Mouse (Mus musculus) intestine, embryonic 15.5 days (tissue): Measurements from ENCODE around the gene Sco1. TPM values are rescaled to one million over a fixed set of nuclear protein-coding genes. Genes with fewer than 3 reads are reported as not detected.

ENCODE experiments used
- ATAC-seq: fragments of 200-750 bp; cut with Nextera tagmentation; 2 replicates; pipeline ENCODE4 v1.8.0; 2017; ENCODE audit warnings: moderate TSS enrichment, moderate library complexity
- H3K27ac ChIP-seq: fragments of 300-500 bp; sonication (generic); 2 replicates; pipeline ENCODE4 v1.5.1; 2015; ENCODE audit warnings: mild to moderate bottlenecking, inconsistent platforms
- H3K27me3 ChIP-seq: fragments of 300-500 bp; sonication (generic); replicated peaks from 2 replicates; pipeline ENCODE4 v1.6.1; 2015; ENCODE audit warnings: inconsistent platforms
- H3K36me3 ChIP-seq: fragments of 300-500 bp; sonication (generic); 2 replicates; pipeline ENCODE4 v1.6.1; 2015; ENCODE audit warnings: inconsistent platforms
- H3K4me1 ChIP-seq: fragments of 300-500 bp; sonication (generic); replicated peaks from 2 replicates; pipeline ENCODE4 v1.6.1; 2015; ENCODE audit warnings: inconsistent platforms
- H3K4me2 ChIP-seq: fragments of 300-500 bp; sonication (generic); replicated peaks from 2 replicates; pipeline ENCODE4 v1.6.1; 2015; ENCODE audit warnings: mild to moderate bottlenecking, inconsistent platforms
- H3K4me3 ChIP-seq: fragments of 300-500 bp; sonication (generic); replicated peaks from 2 replicates; pipeline ENCODE4 v1.5.1; 2015; ENCODE audit warnings: inconsistent platforms
- H3K9ac ChIP-seq: fragments of 300-500 bp; sonication (generic); 2 replicates; pipeline ENCODE4 v1.6.1; 2015; ENCODE audit warnings: inconsistent platforms
- H3K9me3 ChIP-seq: fragments of 300-500 bp; sonication (generic); 2 replicates; pipeline ENCODE4 v1.6.1; 2016; ENCODE audit warnings: inconsistent platforms
- WGBS: fragments of 180-500 bp; shearing (Covaris S2); methylation state at CpG from one replicate; pipeline ENCODE4 v1.1.7; 2015; 5-methylcytosine and 5-hydroxymethylcytosine counted together
- polyA plus RNA-seq: library from polyadenylated mRNA; unstranded; fragments of >200 nt; fragmentation: Nextera tagmentation; extraction: Ambion mirVana; gene quantifications from 2 replicates; pipeline ENCODE4 v1.2.1, GENCODE M21; 2015

Sco1 gene
- polyA plus RNA-seq, 1 experiment from 2014 or later: 20.7 TPM

DNA sequence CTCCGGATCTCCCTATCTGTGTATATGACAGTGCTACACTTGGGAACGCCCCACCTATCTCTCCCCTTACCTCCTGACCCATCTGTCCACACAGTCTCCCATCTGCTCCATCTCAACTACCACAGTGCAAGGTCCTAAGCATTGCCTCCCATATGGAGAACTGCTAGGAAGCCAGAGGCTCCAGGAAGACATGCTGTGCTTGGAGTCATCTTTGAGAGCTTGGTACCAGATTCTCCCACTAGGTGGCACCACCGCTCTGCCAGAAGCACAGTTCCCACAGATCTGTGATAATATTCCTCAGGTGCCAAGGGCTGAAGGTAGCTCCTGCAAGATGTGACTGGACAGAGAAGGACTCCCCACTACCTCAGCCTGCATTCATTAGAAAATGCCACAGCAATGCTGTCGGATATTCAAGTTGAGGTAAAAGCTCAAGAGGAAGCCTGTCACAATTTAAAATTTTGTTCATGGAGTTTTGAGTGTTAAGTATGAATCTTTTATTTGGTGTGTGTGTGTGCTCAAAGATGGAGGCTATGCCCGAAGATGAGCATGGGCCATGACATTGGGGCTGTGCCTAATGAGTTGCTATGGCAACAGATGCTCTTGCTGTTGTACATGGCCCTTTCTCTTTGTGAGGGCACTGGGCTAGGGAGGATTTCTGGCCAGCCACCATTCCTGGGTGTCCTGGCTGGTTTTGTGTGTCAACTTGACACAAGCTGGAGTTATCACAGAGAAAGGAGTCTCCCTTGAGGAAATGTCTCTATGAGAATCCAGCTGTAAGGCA, 57.9 kb downstream of the Sco1 start:
- no peak overlapping the region for H3K27ac ChIP-seq

DNA sequence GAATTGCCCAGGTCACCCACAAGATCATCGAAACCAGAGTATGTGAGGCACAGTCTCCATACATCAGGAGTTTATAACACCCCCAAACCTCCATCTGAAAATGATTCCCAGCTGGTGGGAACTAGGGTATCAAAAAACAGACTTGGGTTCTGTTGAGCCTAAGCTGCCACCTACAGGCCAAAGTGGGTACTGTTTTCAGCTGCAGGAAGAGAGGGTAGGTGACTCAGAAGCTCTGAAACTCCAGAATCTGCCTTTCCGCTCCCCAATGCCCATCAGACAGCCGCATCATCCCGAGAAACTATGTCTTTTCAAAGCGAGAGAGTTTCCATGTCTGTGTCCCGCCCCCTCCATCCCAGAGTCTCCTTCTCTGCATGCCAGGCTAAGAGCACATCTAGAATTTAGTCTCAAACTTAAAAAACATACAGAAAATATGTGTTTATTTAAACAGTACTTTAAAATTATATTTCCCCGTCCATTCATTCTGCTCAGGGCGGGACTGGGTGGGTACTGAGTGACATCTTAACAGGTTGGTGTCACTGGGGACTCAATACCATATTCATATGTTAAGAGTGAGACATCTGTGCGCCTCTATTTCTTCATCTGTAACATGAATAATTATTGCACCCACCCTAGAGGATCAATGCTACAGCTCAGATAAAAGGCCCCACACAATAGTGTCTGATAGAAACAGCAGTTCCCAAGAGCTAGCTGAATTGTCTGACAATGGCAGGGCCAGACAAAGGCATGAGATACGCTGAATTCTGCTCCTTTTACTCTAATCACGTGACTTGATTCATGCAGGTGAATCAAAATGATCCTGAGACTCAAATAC, 59.8 kb downstream of the Sco1 start:
- H3K4me3 ChIP-seq: no peak overlapping the region
- H3K4me2 ChIP-seq: no peak overlapping the region
- H3K27ac ChIP-seq: no peak overlapping the region
- H3K9ac ChIP-seq: no peak overlapping the region
- no peaks in the 10 kb centered on the region for H3K9me3 ChIP-seq
- no peaks in the 10 kb centered on the region for H3K27me3 ChIP-seq
- 35% methylated on average over 11 of the region's 11 CpGs for WGBS
- no peaks in the 10 kb centered on the region for H3K36me3 ChIP-seq
- H3K4me1 ChIP-seq: no peaks in the 10 kb centered on the region
- no peak for ATAC-seq

More for the DNA sequence above, 57.9 kb downstream of the Sco1 start:
- Histone ChIP-seq H3K9ac (no peak overlapping the region), H3K9me3 (no peaks in the 10 kb centered on the region), H3K36me3 (no peaks in the 10 kb centered on the region), H3K4me1 (no peaks in the 10 kb centered on the region), H3K4me3 (no peak overlapping the region), H3K4me2 (no peak overlapping the region), H3K27me3 (no peaks in the 10 kb centered on the region)
- ATAC-seq: peak; percentile 43; the same call in 1 of the 2 replicates
- WGBS: 35% methylated on average over 5 of the region's 5 CpGs

DNA sequence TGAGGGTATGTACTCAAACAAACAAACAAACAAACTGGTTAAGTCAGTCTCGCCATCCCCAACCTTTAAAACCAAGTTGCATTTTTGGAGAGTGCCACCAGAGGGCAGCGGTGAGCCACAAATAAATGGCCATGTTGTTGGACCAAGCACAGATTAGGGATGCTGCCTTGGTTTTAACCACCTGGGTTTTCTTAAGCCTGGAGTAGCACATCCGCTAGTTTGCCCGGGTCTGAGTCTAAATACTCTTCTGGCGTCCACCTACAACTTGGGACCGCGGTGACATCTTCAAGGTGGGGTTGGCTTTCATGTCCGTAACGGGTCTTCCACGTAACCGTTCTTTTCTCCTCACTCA, 60.4 kb downstream of the Sco1 start:
- H3K36me3 ChIP-seq: no peaks in the 10 kb centered on the region
- H3K9me3 ChIP-seq: no peaks in the 10 kb centered on the region
- no peak overlapping the region for H3K9ac ChIP-seq
- no peak overlapping the region for H3K4me3 ChIP-seq
- 42% methylated on average over 11 of the region's 11 CpGs for WGBS
- H3K4me1 ChIP-seq: no peaks in the 10 kb centered on the region
- no peak for ATAC-seq
- no peak overlapping the region for H3K4me2 ChIP-seq
- no peaks in the 10 kb centered on the region for H3K27me3 ChIP-seq
- no peak overlapping the region for H3K27ac ChIP-seq

DNA sequence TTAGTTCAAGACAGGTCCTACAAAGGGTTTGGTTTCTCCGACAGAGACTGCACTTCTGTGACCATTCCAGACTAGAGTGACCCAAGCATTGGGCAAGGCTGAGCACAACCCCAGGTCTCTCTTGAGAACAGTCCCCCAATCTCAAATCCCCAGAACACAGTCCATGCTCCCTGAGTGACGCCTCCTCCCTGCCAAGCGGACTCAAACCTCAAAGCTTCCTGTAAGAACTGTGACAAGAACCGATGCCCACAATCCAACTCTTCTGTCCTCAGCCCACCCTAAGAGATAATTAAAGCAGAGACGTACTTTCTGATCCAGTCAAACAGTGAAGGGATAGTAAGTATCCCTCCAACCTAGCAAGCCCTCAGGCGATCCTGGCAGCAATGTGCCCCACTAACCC, 60.9 kb downstream of the Sco1 start:
- Histone ChIP-seq H3K27ac (no peak overlapping the region), H3K27me3 (no peaks in the 10 kb centered on the region), H3K9me3 (no peaks in the 10 kb centered on the region), H3K4me2 (no peak overlapping the region), H3K9ac (no peak overlapping the region), H3K4me3 (no peak overlapping the region), H3K36me3 (no peaks in the 10 kb centered on the region), H3K4me1 (no peaks in the 10 kb centered on the region)
- 92% methylated on average over 6 of the region's 6 CpGs for WGBS
- ATAC-seq: no peak

DNA sequence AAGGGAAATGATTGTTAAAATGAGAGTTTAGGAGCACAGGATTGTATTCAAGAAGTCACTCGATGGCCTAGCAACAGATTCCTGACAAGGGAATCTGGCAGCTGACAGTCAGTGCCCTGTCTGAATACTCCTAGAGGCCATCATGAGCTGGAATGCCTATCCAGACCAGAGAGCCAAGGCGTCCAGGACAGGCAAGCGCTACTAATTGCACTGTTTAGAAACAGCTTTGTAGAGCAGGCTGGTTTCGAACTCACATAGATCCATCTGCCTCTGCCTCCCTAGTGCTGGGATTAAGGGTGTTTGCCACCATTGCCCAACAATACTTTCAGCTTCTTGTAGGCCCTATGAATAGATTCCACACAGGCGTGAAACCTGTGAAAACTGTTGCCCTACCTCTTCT, 61.8 kb downstream of the Sco1 start:
- Histone ChIP-seq H3K4me3 (no peak overlapping the region), H3K4me1 (no peaks in the 10 kb centered on the region), H3K4me2 (no peak overlapping the region), H3K27ac (no peak overlapping the region), H3K36me3 (no peaks in the 10 kb centered on the region), H3K9ac (no peak overlapping the region), H3K27me3 (no peaks in the 10 kb centered on the region), H3K9me3 (no peaks in the 10 kb centered on the region)
- no peak for ATAC-seq
- WGBS: 86% methylated on average over 5 of the region's 5 CpGs

DNA sequence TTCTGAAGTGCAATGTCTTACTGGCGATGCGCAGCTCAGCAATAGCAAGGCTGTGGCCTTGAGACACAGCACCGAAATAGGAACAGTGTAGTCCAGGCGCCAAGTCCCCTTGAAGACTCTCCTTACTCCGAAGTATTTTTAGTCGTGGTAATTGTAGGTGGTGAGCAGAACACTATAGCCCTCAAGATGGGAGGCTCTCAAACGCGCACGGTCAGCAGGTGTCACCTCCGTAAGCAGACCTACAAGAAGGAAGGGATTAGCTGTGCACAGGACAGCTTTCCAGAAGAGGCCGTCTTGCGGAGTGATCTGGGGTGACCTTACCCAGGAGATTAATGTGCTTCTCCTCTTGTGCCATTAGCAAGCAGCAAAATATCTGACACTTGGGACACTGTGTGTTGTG, 62.4 kb downstream of the Sco1 start:
- ATAC-seq: no peak
- no peak overlapping the region for H3K4me2 ChIP-seq
- no peaks in the 10 kb centered on the region for H3K4me1 ChIP-seq
- H3K9ac ChIP-seq: no peak overlapping the region
- 84% methylated on average over 12 of the region's 12 CpGs for WGBS
- no peak overlapping the region for H3K27ac ChIP-seq
- H3K9me3 ChIP-seq: no peaks in the 10 kb centered on the region
- no peak overlapping the region for H3K4me3 ChIP-seq
- no peaks in the 10 kb centered on the region for H3K27me3 ChIP-seq
- H3K36me3 ChIP-seq: no peaks in the 10 kb centered on the region

Other genes starting within 250 kb of the Sco1 start
- gene Pirt, start 140.7 kb upstream of the Sco1 start, polyA plus RNA-seq: 5.7 and 6.4 TPM in 2 replicates
- 1.2 and 1.9 TPM in 2 replicates for gene Tmem238l, start 96.0 kb upstream of the Sco1 start, polyA plus RNA-seq
- gene Tmem220, start 27.5 kb upstream of the Sco1 start, polyA plus RNA-seq: 2.7 and 3.0 TPM in 2 replicates
- 20.8 and 24.2 TPM in 2 replicates for gene Adprm, start 76 bp upstream of the Sco1 start, polyA plus RNA-seq
- gene Myh3, start 25.6 kb downstream of the Sco1 start, polyA plus RNA-seq: 0.48 and 1.2 TPM in 2 replicates
- gene Myh2, start 118.4 kb downstream of the Sco1 start, polyA plus RNA-seq: 0.03 TPM in 1 of 2 replicates, not detected in the other
- 0.03 TPM in 1 of 2 replicates, not detected in the other for gene Myh1, start 147.4 kb downstream of the Sco1 start, polyA plus RNA-seq
- 0.08 TPM in 1 of 2 replicates, not detected in the other for gene Myh4, start 185.4 kb downstream of the Sco1 start, polyA plus RNA-seq
- gene Myh8, start 224.5 kb downstream of the Sco1 start, polyA plus RNA-seq: 0.48 and 1.5 TPM in 2 replicates